Mouse (Mus musculus) heart, postnatal 0 days (tissue): Measurements from ENCODE around the gene Ush2a.

Experiments
- CTCF ChIP-seq: IDR thresholded peaks from 2 replicates; pipeline ENCODE4 v1.5.1; 2016; ENCODE audit warnings: antibody characterized with exemption, control low read depth, low read depth
- EP300 ChIP-seq: IDR thresholded peaks from 2 replicates; pipeline ENCODE4 v1.6.1; 2016; ENCODE audit warnings: antibody characterized with exemption, low read depth

DNA sequence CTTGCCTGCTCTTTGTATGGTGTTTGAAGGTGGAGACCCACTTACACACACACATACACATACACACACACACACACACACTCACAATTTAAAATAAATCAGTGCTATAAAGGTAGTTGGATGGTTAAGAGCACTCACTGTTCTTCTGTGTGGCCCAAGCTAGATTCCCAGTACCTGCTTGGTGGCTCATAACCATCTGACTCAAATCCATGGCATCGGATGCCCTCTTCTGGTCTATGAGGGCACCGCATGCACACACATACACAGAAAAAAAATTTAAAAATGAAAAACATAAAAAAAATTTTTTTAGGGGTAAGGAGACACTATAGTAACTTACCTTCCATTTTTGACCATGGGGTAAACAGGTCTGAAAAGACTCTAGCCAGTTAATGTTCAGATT lies 593.2 kb downstream of the Ush2a start:
- no peak for TF ChIP-seq CTCF
- no peak for TF ChIP-seq EP300
